Mouse (Mus musculus): ENCODE data around the gene 4930430F08Rik. TPM values are rescaled to one million over a fixed set of nuclear protein-coding genes. Genes with fewer than 3 reads are reported as not detected.

4930430F08Rik gene
- 76.7 TPM for polyA plus RNA-seq (2014; fragmentation: Illumina TruSeq; extraction: RNeasy Lipid Tissue Mini Kit (QIAGEN cat#74804); ENCODE audit: low read depth, low replicate concordance)

GRCm38 (mm10) chr10:100590323-100590722, at the start of gene 4930430F08Rik, which contains the start of gene 1700017N19Rik:
TSS of gene 4930430F08Rik (minus strand) at chr10:100590423.
TSS of gene 1700017N19Rik (plus strand) at chr10:100590484.

Other genes with a start within 250 kb of the 4930430F08Rik start
- gene Gm4302, start 249.6 kb downstream of the 4930430F08Rik start, polyA plus RNA-seq (2014; fragmentation: Illumina TruSeq; extraction: RNeasy Lipid Tissue Mini Kit (QIAGEN cat#74804); ENCODE audit: low read depth, low replicate concordance), result not detected
- not detected for gene Gm4303, start 244.5 kb downstream of the 4930430F08Rik start, polyA plus RNA-seq (2014; fragmentation: Illumina TruSeq; extraction: RNeasy Lipid Tissue Mini Kit (QIAGEN cat#74804); ENCODE audit: low read depth, low replicate concordance)
- gene Gm4305, start 239.3 kb downstream of the 4930430F08Rik start, polyA plus RNA-seq (2014; fragmentation: Illumina TruSeq; extraction: RNeasy Lipid Tissue Mini Kit (QIAGEN cat#74804); ENCODE audit: low read depth, low replicate concordance), result not detected
- not detected for gene Gm4307, start 229.1 kb downstream of the 4930430F08Rik start, polyA plus RNA-seq (2014; fragmentation: Illumina TruSeq; extraction: RNeasy Lipid Tissue Mini Kit (QIAGEN cat#74804); ENCODE audit: low read depth, low replicate concordance)
- not detected for gene Gm4312, start 207.9 kb downstream of the 4930430F08Rik start, polyA plus RNA-seq (2014; fragmentation: Illumina TruSeq; extraction: RNeasy Lipid Tissue Mini Kit (QIAGEN cat#74804); ENCODE audit: low read depth, low replicate concordance)
- gene Tmtc3, start 103.1 kb downstream of the 4930430F08Rik start, polyA plus RNA-seq (2014; fragmentation: Illumina TruSeq; extraction: RNeasy Lipid Tissue Mini Kit (QIAGEN cat#74804); ENCODE audit: low read depth, low replicate concordance), result 15.0 TPM
- 365 TPM for gene Cep290, start 102.9 kb downstream of the 4930430F08Rik start, polyA plus RNA-seq (2014; fragmentation: Illumina TruSeq; extraction: RNeasy Lipid Tissue Mini Kit (QIAGEN cat#74804); ENCODE audit: low read depth, low replicate concordance)
- 505 TPM for gene 1700017N19Rik, start 61 bp upstream of the 4930430F08Rik start, polyA plus RNA-seq (2014; fragmentation: Illumina TruSeq; extraction: RNeasy Lipid Tissue Mini Kit (QIAGEN cat#74804); ENCODE audit: low read depth, low replicate concordance)